Mouse (Mus musculus) lung, postnatal 0 days (tissue): ENCODE measurements at regions not wholly inside any gene's neighbourhood (a gene's known extent, or its start where the extent isn't known, plus 50 kb on each side); places are given as distances from the start of the nearest gene placed in this dataset.

Experiments used
- ATAC-seq: fragments of 200-750 bp; cut with Nextera tagmentation; 2 replicates; pipeline ENCODE4 v1.8.0; 2017; ENCODE audit warnings: moderate library complexity
- DNase-seq: peaks from one replicate; pipeline ENCODE4 v3.0.0-alpha.2; 2016; ENCODE audit warnings: low spot score
- H3K27ac ChIP-seq: fragments of 300-500 bp; sonication (generic); 2 replicates; pipeline ENCODE4 v1.5.1; 2014; ENCODE audit warnings: antibody characterized with exemption, mild to moderate bottlenecking, low read length, mixed read lengths
- H3K27me3 ChIP-seq: fragments of 300-500 bp; sonication (generic); replicated peaks from 2 replicates; pipeline ENCODE4 v1.6.1; 2014; ENCODE audit warnings: low read length, mixed read lengths; ENCODE audit not compliant: insufficient read depth
- H3K36me3 ChIP-seq: fragments of 300-500 bp; sonication (generic); 2 replicates; pipeline ENCODE4 v1.6.1; 2014; ENCODE audit warnings: low read length, mixed read lengths; ENCODE audit not compliant: insufficient read depth
- H3K4me1 ChIP-seq: fragments of 300-500 bp; sonication (generic); 2 replicates; pipeline ENCODE4 v1.6.1; 2014; ENCODE audit warnings: antibody characterized with exemption, low read depth, low read length, mixed read lengths; ENCODE audit not compliant: insufficient read depth
- H3K4me2 ChIP-seq: fragments of 300-500 bp; sonication (generic); replicated peaks from 2 replicates; pipeline ENCODE4 v1.6.1; 2014; ENCODE audit warnings: low read depth, mild to moderate bottlenecking, low read length, moderate library complexity, mixed read lengths
- H3K4me3 ChIP-seq: fragments of 300-500 bp; sonication (generic); 2 replicates; pipeline ENCODE4 v1.5.1; 2014; ENCODE audit warnings: low read depth, low read length
- H3K9ac ChIP-seq: fragments of 300-500 bp; sonication (generic); replicated peaks from 2 replicates; pipeline ENCODE4 v1.6.1; 2014; ENCODE audit warnings: low read depth, mild to moderate bottlenecking
- H3K9me3 ChIP-seq: fragments of 300-500 bp; sonication (generic); 2 replicates; pipeline ENCODE4 v1.6.1; 2016; ENCODE audit warnings: low read length, mixed read lengths
- CTCF ChIP-seq: IDR thresholded peaks from 2 replicates; pipeline ENCODE4 v1.5.1; 2016; ENCODE audit warnings: antibody characterized with exemption, mild to moderate bottlenecking
- EP300 ChIP-seq: IDR thresholded peaks from 2 replicates; pipeline ENCODE4 v1.6.1; 2016; ENCODE audit warnings: antibody characterized with exemption, mild to moderate bottlenecking, control low read depth
- WGBS: fragments of 180-500 bp; shearing (Covaris S2); extraction: QIAGEN DNeasy Blood & Tissue Kit; methylation state at CpG from one replicate; pipeline ENCODE4 v1.1.7; 2014; 5-methylcytosine and 5-hydroxymethylcytosine counted together

DNA sequence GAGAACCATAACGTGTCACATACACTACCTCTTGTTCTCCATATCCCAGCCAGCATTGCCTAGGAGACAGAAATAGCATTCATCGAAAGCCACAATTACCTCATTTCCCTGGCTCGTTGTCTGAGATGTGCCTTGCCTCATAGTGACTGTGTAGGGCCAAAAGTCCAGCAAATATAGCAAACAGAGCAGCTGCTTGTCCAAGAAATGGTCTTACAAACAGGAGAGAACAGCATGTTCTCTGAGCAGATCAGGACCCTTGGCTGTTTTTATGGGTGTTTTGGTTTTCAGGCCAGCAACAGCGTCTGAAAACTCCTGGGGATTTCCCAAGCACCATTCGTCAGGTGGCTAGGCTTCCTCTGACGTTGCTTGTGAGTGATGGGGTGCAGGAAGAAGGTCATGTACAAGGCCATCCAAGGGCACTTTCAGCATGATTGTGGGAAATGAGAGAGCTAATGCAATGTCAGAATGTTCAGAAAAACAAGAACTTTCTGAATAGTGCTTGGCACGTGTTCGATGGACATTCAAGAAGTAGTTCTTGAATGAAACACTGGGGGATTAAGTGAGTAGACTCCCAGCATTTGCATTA is 528.9 kb upstream of the Pappa start:
- no peaks in the 10 kb centered on the region for H3K27me3 ChIP-seq
- ATAC-seq (peak; percentile 96), DNase-seq (peak; percentile 93)
- no peak overlapping the region for H3K4me3 ChIP-seq
- no peaks in the 10 kb centered on the region for H3K4me1 ChIP-seq
- H3K4me2 ChIP-seq = no peak overlapping the region
- H3K27ac ChIP-seq = no peak overlapping the region
- no peaks in the 10 kb centered on the region for H3K36me3 ChIP-seq
- WGBS = 40% methylated on average over 8 of the region's 8 CpGs
- H3K9me3 ChIP-seq = no peaks in the 10 kb centered on the region
- no peak overlapping the region for H3K9ac ChIP-seq
- TF ChIP-seq CTCF (peak; percentile 56), EP300 (peak; percentile 98)

GRCm38 (mm10) chr4:64598465-64598864 is 525.5 kb upstream of the Pappa start:
- no peak for ATAC-seq

DNA sequence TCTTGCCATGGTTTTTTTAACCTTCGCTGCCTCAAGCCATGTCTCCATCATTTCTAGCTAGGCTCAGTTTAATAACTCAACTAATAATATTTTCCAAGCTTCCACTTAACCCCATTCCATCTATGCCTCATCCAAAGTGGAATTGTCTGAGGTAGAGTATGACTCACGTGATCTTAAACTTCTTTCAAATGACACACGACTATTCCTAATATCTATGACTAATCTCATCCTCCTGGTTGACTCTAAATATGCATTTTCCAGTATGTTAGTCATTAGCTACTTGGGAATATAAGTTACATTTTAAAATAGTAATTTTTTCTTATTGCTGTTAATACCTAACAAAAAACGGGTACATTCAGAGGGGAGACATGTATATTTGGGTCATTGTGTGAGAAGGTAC is 524.8 kb upstream of the Pappa start:
- DNase-seq = no peak
- Histone ChIP-seq H3K27me3 (no peaks in the 10 kb centered on the region), H3K9me3 (no peaks in the 10 kb centered on the region), H3K4me3 (no peak overlapping the region), H3K4me2 (no peak overlapping the region), H3K4me1 (no peaks in the 10 kb centered on the region), H3K27ac (no peak overlapping the region), H3K9ac (no peak overlapping the region), H3K36me3 (no peaks in the 10 kb centered on the region)
- no peak for ATAC-seq
- no peak for TF ChIP-seq EP300
- no peak for TF ChIP-seq CTCF
- 82% methylated on average over 4 of the region's 4 CpGs for WGBS

More at GRCm38 (mm10) chr4:64598465-64598864, 525.5 kb upstream of the Pappa start:
- Histone ChIP-seq H3K4me2 (no peak overlapping the region), H3K9ac (no peak overlapping the region), H3K27me3 (no peaks in the 10 kb centered on the region), H3K4me3 (no peak overlapping the region), H3K4me1 (no peaks in the 10 kb centered on the region), H3K27ac (no peak overlapping the region; the same call in 1 of the 2 replicates), H3K9me3 (no peaks in the 10 kb centered on the region), H3K36me3 (no peaks in the 10 kb centered on the region)
- peak; percentile 67 for DNase-seq
- TF ChIP-seq EP300 = peak; percentile 30; the same call in 1 of the 2 replicates
- TF ChIP-seq CTCF = no peak

DNA sequence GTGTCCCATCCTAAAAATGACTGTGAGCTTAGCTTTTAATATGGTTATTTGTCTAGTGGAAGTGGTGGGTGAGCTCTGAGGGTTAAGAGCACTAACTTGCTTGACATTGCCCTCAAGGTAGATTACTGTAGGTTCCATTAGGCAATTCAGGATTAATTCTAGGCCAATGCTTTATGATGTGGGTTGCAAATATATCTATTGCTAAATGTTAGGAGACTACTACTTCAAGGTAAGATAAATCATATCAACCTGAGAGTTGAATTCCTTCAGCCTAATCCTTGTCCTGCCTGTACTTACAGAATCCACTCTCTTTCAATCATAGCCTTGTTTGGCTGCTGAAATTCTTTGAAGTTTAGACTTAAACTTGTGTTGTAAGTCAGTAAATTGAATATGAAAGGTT is 501.2 kb upstream of the Pappa start:
- no peak overlapping the region for H3K4me2 ChIP-seq
- no peaks in the 10 kb centered on the region for H3K36me3 ChIP-seq
- TF ChIP-seq CTCF (no peak), EP300 (no peak)
- H3K27me3 ChIP-seq = no peaks in the 10 kb centered on the region
- H3K9ac ChIP-seq = no peak overlapping the region
- DNase-seq (no peak), ATAC-seq (no peak)
- H3K4me3 ChIP-seq = no peak overlapping the region
- H3K9me3 ChIP-seq = no peaks in the 10 kb centered on the region
- H3K27ac ChIP-seq = no peak overlapping the region
- no peaks in the 10 kb centered on the region for H3K4me1 ChIP-seq

GRCm38 (mm10) chr4:64632189-64632588 is 491.8 kb upstream of the Pappa start:
- Histone ChIP-seq H3K4me1 (no peaks in the 10 kb centered on the region), H3K9me3 (no peaks in the 10 kb centered on the region), H3K4me2 (no peak overlapping the region), H3K27ac (no peak overlapping the region), H3K4me3 (no peak overlapping the region), H3K27me3 (no peaks in the 10 kb centered on the region), H3K9ac (no peak overlapping the region), H3K36me3 (no peaks in the 10 kb centered on the region)
- WGBS = 54% methylated on average over 1 of the region's 1 CpGs
- DNase-seq (no peak), ATAC-seq (no peak)
- TF ChIP-seq EP300 = no peak
- TF ChIP-seq CTCF = no peak

DNA sequence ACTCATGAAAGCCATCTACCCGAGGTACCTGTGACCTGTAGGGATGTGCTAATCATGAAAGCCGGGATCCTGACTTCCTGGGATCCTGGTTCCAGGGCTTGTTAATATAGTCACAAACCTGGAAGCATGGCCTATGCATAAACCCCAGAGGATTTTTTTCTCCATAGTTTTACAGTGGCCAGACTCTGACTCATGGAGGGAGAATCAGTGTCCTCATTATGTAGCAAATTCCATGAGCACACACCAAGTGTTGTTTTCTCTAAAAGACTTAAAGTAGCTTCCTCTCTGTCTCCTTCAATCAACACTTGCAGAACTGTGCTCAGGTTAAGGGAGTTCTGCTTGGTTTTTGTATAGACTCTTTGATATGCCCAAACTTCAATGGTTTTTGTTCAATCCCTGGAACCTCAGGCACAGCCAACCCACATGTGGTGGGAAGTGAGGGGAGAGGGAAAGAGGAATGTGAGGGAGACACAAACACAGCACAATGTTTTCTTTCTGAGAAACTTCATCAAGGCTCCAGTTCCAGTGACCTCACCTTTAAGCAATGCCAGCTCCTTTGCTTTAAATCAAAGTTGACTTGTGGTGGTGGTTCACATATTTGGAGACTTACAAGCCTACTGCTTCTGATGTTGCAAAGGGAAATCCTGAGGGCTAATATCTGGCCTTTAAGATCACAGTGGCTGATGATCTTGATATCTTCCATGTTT is 488.6 kb upstream of the Pappa start:
- H3K4me3 ChIP-seq = no peak overlapping the region
- no peak overlapping the region for H3K9ac ChIP-seq
- no peak for DNase-seq
- no peaks in the 10 kb centered on the region for H3K4me1 ChIP-seq
- H3K9me3 ChIP-seq = no peaks in the 10 kb centered on the region
- WGBS = 75% methylated on average over 2 of the region's 2 CpGs
- TF ChIP-seq EP300 (no peak), CTCF (no peak)
- no peak for ATAC-seq
- no peaks in the 10 kb centered on the region for H3K27me3 ChIP-seq
- H3K4me2 ChIP-seq = no peak overlapping the region
- H3K27ac ChIP-seq = no peak overlapping the region
- H3K36me3 ChIP-seq = no peaks in the 10 kb centered on the region
